10 mouse cellular contexts compared by ENCODE assay signal in the genomic region with DNA sequence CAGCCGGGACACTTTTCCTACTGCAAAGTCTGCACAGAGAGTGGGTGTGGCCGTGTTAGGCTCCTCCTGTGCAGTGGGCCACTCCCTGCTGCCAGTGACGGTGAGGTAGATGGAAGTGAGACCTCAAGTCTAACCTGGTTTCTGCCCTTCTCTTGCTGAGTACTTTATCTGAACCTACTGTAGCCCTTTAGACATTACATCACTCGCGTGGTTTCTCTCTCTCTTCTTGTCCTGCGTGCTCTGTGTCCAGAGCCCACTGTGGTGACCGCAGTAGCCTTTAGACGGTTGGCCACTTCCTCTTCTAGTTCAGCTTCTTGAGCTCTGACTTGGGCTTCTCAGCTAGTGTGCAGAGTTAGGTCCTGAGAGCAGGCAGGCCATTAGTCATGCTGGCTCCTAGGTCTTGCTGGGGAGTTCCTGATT. TPM values are rescaled to one million over a fixed set of nuclear protein-coding genes. Genes with fewer than 3 reads are reported as not detected.
DNase-seq lines count a peak whose midpoint lies in the region; ATAC-seq and TF ChIP-seq lines count a peak whose summit lies in the region.
"Had no signal": no experiment of that assay in that cellular context is flagged by ENCODE, and none has a peak within 500 bp of the region (broad histone marks: within the 10 kb centered on the region; RNA-seq: fewer than 3 reads in every experiment).

No protein-coding gene starts in this region.

- H3K9me3 ChIP-seq in heart, embryonic 16.5 days (replicated peaks; ENCODE audit: control insufficient read depth, low read length), result no peaks in the 10 kb centered on the region
- H3K9me3 ChIP-seq in G1E (replicated peaks), result no peaks in the 10 kb centered on the region
- H3K9me3 ChIP-seq in intestine, embryonic 15.5 days, result no peaks in the 10 kb centered on the region
- H3K9me3 ChIP-seq: forebrain, embryonic 13.5 days; lung, embryonic 15.5 days had no signal

- no peak for ATAC-seq in heart, embryonic 16.5 days (replicated peaks; ENCODE audit: extremely low read depth, insufficient read depth, low FRiP score)
- ATAC-seq in G1E (ENCODE audit: extremely low read depth, insufficient number of reproducible peaks, low FRiP score, poor library complexity, severe bottlenecking), result peak; percentile 65
- peak; percentile 70 for ATAC-seq in intestine, embryonic 15.5 days
- peak; percentile 70 for ATAC-seq in megakaryocyte-erythroid progenitor cell, adult 5-6 weeks (replicated peaks; ENCODE audit: low FRiP score, low TSS enrichment, poor library complexity, severe bottlenecking)
- ATAC-seq: forebrain, embryonic 13.5 days had no signal

- no peak overlapping the region for H3K4me3 ChIP-seq in heart, embryonic 16.5 days (ENCODE audit: low read length)
- H3K4me3 ChIP-seq in G1E (ENCODE audit: low read depth, low read length), result no peak overlapping the region
- H3K4me3 ChIP-seq in intestine, embryonic 15.5 days (replicated peaks), result no peak overlapping the region
- H3K4me3 ChIP-seq: forebrain, embryonic 13.5 days; lung, embryonic 15.5 days had no signal

- no peaks in the 10 kb centered on the region for H3K27me3 ChIP-seq in heart, embryonic 16.5 days (ENCODE audit: control insufficient read depth, insufficient read depth, low read length)
- H3K27me3 ChIP-seq in G1E (ENCODE audit: insufficient read depth, low read length), result no peaks in the 10 kb centered on the region
- H3K27me3 ChIP-seq in intestine, embryonic 15.5 days (replicated peaks), result no peaks in the 10 kb centered on the region
- H3K27me3 ChIP-seq: forebrain, embryonic 13.5 days; lung, embryonic 15.5 days had no signal

- no peak for DNase-seq in heart, postnatal 36 days
- DNase-seq in G1E (ENCODE audit: low spot score), result peak; percentile 39
- no peak for DNase-seq in cerebellum, adult 18-20 months
- no peak for DNase-seq in testis, postnatal 14 days (ENCODE audit: low spot score)
- DNase-seq in retina, postnatal 1 day, result no peak

- 0 out of 2 replicates have a peak, but pooled peaks cover 2% of the 10 kb centered on the region for H3K36me3 ChIP-seq in heart, embryonic 16.5 days (ENCODE audit: control insufficient read depth, insufficient read depth)
- peaks cover 79% of the 10 kb centered on the region for H3K36me3 ChIP-seq in G1E (replicated peaks)
- no peaks in the 10 kb centered on the region for H3K36me3 ChIP-seq in intestine, embryonic 15.5 days
- H3K36me3 ChIP-seq: lung, embryonic 15.5 days had no signal

- intact Hi-C loops in heart, postnatal 36 days (cut with DNase I), result no loop called here

- H3K9ac ChIP-seq in heart, embryonic 16.5 days (ENCODE audit: low read length), result 0 out of 2 replicates have a peak overlapping the region, but pooled peaks have one; percentile 5
- no peak overlapping the region for H3K9ac ChIP-seq in intestine, embryonic 15.5 days
- H3K9ac ChIP-seq: forebrain, embryonic 13.5 days; lung, embryonic 15.5 days had no signal

- no peak overlapping the region for H3K4me2 ChIP-seq in heart, embryonic 16.5 days (ENCODE audit: low read depth, low read length)
- no peak overlapping the region for H3K4me2 ChIP-seq in intestine, embryonic 15.5 days (replicated peaks)
- H3K4me2 ChIP-seq: forebrain, embryonic 13.5 days; lung, embryonic 15.5 days had no signal

- H3K4me1 ChIP-seq in heart, embryonic 16.5 days (ENCODE audit: control insufficient read depth, insufficient read depth, low read length), result peaks cover 68% of the 10 kb centered on the region
- peaks cover 75% of the 10 kb centered on the region for H3K4me1 ChIP-seq in G1E (ENCODE audit: insufficient read depth, low read depth, low read length)
- peaks cover 13% of the 10 kb centered on the region for H3K4me1 ChIP-seq in intestine, embryonic 15.5 days (replicated peaks)

- 68% methylated on average over 8 of the region's 8 CpGs for WGBS in heart, embryonic 16.5 days
- WGBS in intestine, embryonic 15.5 days, result 69% methylated on average over 8 of the region's 8 CpGs

- TF ChIP-seq CTCF in G1E (IDR thresholded peaks at IDR 0.05; ENCODE audit: low read depth, low read length), result no peak

- 0 out of 2 replicates have a peak overlapping the region, but pooled peaks have one; percentile 14 for H3K27ac ChIP-seq in heart, embryonic 16.5 days (ENCODE audit: low read length)
- H3K27ac ChIP-seq in intestine, embryonic 15.5 days, result peak overlapping the region; percentile 48; the same call in 1 of the 2 replicates
- H3K27ac ChIP-seq: forebrain, embryonic 13.5 days; lung, embryonic 15.5 days had no signal

RNA-seq across cellular contexts. Expression of a gene that starts 20.2 kb away (rescaled TPM):
- 139 and 147 TPM in 2 replicates for polyA plus RNA-seq in heart, embryonic 16.5 days (2015; fragmentation: Nextera tagmentation; extraction: Ambion mirVana)
- total RNA-seq in heart, postnatal 36 days (2021), result 10 to 100 TPM; 60.6 to 66.9 TPM
- total RNA-seq in G1E (2014; fragmentation: Nextera tagmentation) (36.2 TPM in 2 replicates), G1E (2017) (202 and 222 TPM in 2 replicates)
- polyA plus RNA-seq in G1E (2012), result 331 and 365 TPM in 2 replicates
- 162 and 166 TPM in 2 replicates for polyA plus RNA-seq in intestine, embryonic 15.5 days (2015; fragmentation: Nextera tagmentation; extraction: Ambion mirVana)
- total RNA-seq in megakaryocyte-erythroid progenitor cell, adult 5-6 weeks (2014; fragmentation: Nextera tagmentation), result 92.6 and 110 TPM in 2 replicates
- total RNA-seq in megakaryocyte-erythroid progenitor cell, adult 5-6 weeks (2017), result 70.8 and 132 TPM in 2 replicates

RNA-seq across cellular contexts. Expression of a gene that starts 22.5 kb away (rescaled TPM):
- polyA plus RNA-seq in heart, embryonic 16.5 days (2015; fragmentation: Nextera tagmentation; extraction: Ambion mirVana), result 3.3 and 3.8 TPM in 2 replicates
- 10 to 100 TPM in 1 of 2 experiments, 1 to 10 TPM in 1; 9.5 to 11.0 TPM for total RNA-seq in heart, postnatal 36 days (2021)
- total RNA-seq in G1E (2014; fragmentation: Nextera tagmentation) (26.1 and 37.4 TPM in 2 replicates), G1E (2017) (28.1 and 32.5 TPM in 2 replicates)
- polyA plus RNA-seq in G1E (2012), result 56.7 and 64.7 TPM in 2 replicates
- 3.6 and 4.9 TPM in 2 replicates for polyA plus RNA-seq in intestine, embryonic 15.5 days (2015; fragmentation: Nextera tagmentation; extraction: Ambion mirVana)
- total RNA-seq in megakaryocyte-erythroid progenitor cell, adult 5-6 weeks (2014; fragmentation: Nextera tagmentation), result 9.1 and 11.9 TPM in 2 replicates
- 3.7 and 6.8 TPM in 2 replicates for total RNA-seq in megakaryocyte-erythroid progenitor cell, adult 5-6 weeks (2017)

RNA-seq across cellular contexts. Expression of a gene that starts 52.2 kb away (rescaled TPM):
- 16.4 and 17.2 TPM in 2 replicates for polyA plus RNA-seq in heart, embryonic 16.5 days (2015; fragmentation: Nextera tagmentation; extraction: Ambion mirVana)
- 1 to 10 TPM in 1 of 2 experiments, under 1 TPM in 1; 0.92 to 1.2 TPM for total RNA-seq in heart, postnatal 36 days (2021)
- total RNA-seq in G1E (2014; fragmentation: Nextera tagmentation) (1.3 TPM in 1 of 2 replicates, not detected in the other), G1E (2017) (5.8 and 7.3 TPM in 2 replicates)
- 1.8 and 2.2 TPM in 2 replicates for polyA plus RNA-seq in G1E (2012)
- polyA plus RNA-seq in intestine, embryonic 15.5 days (2015; fragmentation: Nextera tagmentation; extraction: Ambion mirVana), result 27.0 and 29.0 TPM in 2 replicates
- total RNA-seq in megakaryocyte-erythroid progenitor cell, adult 5-6 weeks (2014; fragmentation: Nextera tagmentation), result 2.1 TPM in 1 of 2 replicates, not detected in the other
- total RNA-seq in megakaryocyte-erythroid progenitor cell, adult 5-6 weeks (2017), result 0.14 and 2.8 TPM in 2 replicates
